11 mouse cellular contexts compared by ENCODE assay signal in the genomic region with DNA sequence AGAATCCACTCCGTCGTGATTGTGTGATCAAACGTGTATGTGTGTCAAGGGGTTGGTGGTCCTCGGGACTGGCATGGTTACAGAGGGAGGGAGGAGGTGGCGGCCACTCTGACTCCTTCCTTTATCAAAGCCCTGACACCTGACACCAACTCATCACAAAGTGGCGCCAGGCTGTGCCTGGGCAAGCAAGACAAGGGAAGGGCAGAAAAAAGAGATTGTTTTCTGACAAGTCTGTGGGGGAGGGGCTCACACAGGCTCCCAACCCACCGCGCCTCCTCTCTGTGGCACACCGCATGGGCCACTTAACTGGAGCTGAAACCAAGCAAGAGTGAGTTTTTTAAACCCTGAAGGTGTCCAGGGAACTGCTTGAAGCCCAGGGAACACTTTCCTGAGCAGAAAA.
DNase-seq lines count a peak whose midpoint lies in the region; ATAC-seq lines count a peak whose summit lies in the region.
"Had no signal": no experiment of that assay in that cellular context is flagged by ENCODE, and none has a peak within 500 bp of the region (broad histone marks: within the 10 kb centered on the region; RNA-seq: fewer than 3 reads in every experiment).

No protein-coding gene starts in this region.

- H3K9ac ChIP-seq in midbrain, embryonic 16.5 days (ENCODE audit: low read depth, low read length), result no peak overlapping the region
- H3K9ac ChIP-seq in liver, embryonic 13.5 days, result peak overlapping the region; percentile 3

- WGBS in heart, embryonic 10.5 days, result 4% methylated on average over 9 of the region's 9 CpGs
- WGBS in midbrain, embryonic 10.5 days, result 18% methylated on average over 9 of the region's 9 CpGs
- 12% methylated on average over 9 of the region's 9 CpGs for WGBS in midbrain, embryonic 16.5 days
- 10% methylated on average over 9 of the region's 9 CpGs for WGBS in liver, embryonic 13.5 days (ENCODE audit: insufficient replicate concordance)

- ATAC-seq in midbrain, embryonic 16.5 days, result no peak
- ATAC-seq in liver, embryonic 13.5 days (ENCODE audit: low read depth), result peak; percentile 85

- no peak overlapping the region for H3K4me3 ChIP-seq in heart, embryonic 10.5 days
- H3K4me3 ChIP-seq in midbrain, embryonic 10.5 days, result no peak overlapping the region
- no peak overlapping the region for H3K4me3 ChIP-seq in midbrain, embryonic 16.5 days (ENCODE audit: low read depth, low read length)
- no peak overlapping the region for H3K4me3 ChIP-seq in liver, embryonic 13.5 days (replicated peaks)

- peak; percentile 84 for DNase-seq in heart, embryonic 10.5 days (ENCODE audit: low spot score)
- no peak for DNase-seq in heart, adult 11 months
- DNase-seq in midbrain, embryonic 10.5 days (ENCODE audit: low spot score), result peak; percentile 41
- peak; percentile 70 for DNase-seq in embryo, embryonic 11 days
- peak; percentile 74 for DNase-seq in liver, embryonic 13.5 days
- DNase-seq in frontal cortex, postnatal 36 days (ENCODE audit: low spot score in 2 of 2), result no peak
- no peak for DNase-seq in cerebellum, postnatal 36 days
- DNase-seq: adrenal gland, adult 2 months; cerebellum, postnatal 10 days; gastrocnemius, postnatal 36 days had no signal

- H3K4me1 ChIP-seq in heart, embryonic 10.5 days, result peaks cover 43% of the 10 kb centered on the region
- peaks cover 38% of the 10 kb centered on the region for H3K4me1 ChIP-seq in midbrain, embryonic 10.5 days
- H3K4me1 ChIP-seq in midbrain, embryonic 16.5 days (ENCODE audit: control insufficient read depth, insufficient read depth, low read length), result peaks cover 6% of the 10 kb centered on the region; the same call in 1 of the 2 replicates
- peaks cover 72% of the 10 kb centered on the region for H3K4me1 ChIP-seq in liver, embryonic 13.5 days (replicated peaks)

- H3K9me3 ChIP-seq in heart, embryonic 10.5 days, result no peaks in the 10 kb centered on the region
- H3K9me3 ChIP-seq in midbrain, embryonic 10.5 days (replicated peaks), result no peaks in the 10 kb centered on the region
- H3K9me3 ChIP-seq in midbrain, embryonic 16.5 days (replicated peaks; ENCODE audit: control insufficient read depth, low read length, poor library complexity, severe bottlenecking), result no peaks in the 10 kb centered on the region
- no peaks in the 10 kb centered on the region for H3K9me3 ChIP-seq in liver, embryonic 13.5 days (replicated peaks)

- H3K36me3 ChIP-seq in heart, embryonic 10.5 days, result no peaks in the 10 kb centered on the region
- H3K36me3 ChIP-seq in midbrain, embryonic 10.5 days, result no peaks in the 10 kb centered on the region
- no peaks in the 10 kb centered on the region for H3K36me3 ChIP-seq in midbrain, embryonic 16.5 days (ENCODE audit: control insufficient read depth, insufficient read depth, low read length)
- no peaks in the 10 kb centered on the region for H3K36me3 ChIP-seq in liver, embryonic 13.5 days

- no peaks in the 10 kb centered on the region for H3K27me3 ChIP-seq in heart, embryonic 10.5 days (ENCODE audit: insufficient read depth, poor library complexity, severe bottlenecking)
- peaks cover 29% of the 10 kb centered on the region for H3K27me3 ChIP-seq in midbrain, embryonic 10.5 days (ENCODE audit: low read depth, poor library complexity, severe bottlenecking)
- H3K27me3 ChIP-seq in midbrain, embryonic 16.5 days (ENCODE audit: control insufficient read depth, insufficient read depth, low read depth, low read length), result no peaks in the 10 kb centered on the region
- no peaks in the 10 kb centered on the region for H3K27me3 ChIP-seq in liver, embryonic 13.5 days

- H3K27ac ChIP-seq in heart, embryonic 10.5 days, result peak overlapping the region; percentile 85
- peak overlapping the region; percentile 78 for H3K27ac ChIP-seq in midbrain, embryonic 10.5 days (replicated peaks)
- H3K27ac ChIP-seq in midbrain, embryonic 16.5 days (ENCODE audit: low read length), result no peak overlapping the region
- peak overlapping the region; percentile 67 for H3K27ac ChIP-seq in liver, embryonic 13.5 days

- no peak overlapping the region for H3K4me2 ChIP-seq in midbrain, embryonic 16.5 days (ENCODE audit: low read length)
- peak overlapping the region; percentile 29 for H3K4me2 ChIP-seq in liver, embryonic 13.5 days

Comparison
In these comparisons a context has a peak if more than half of its experiments do, and no peak if none do; other contexts are left out.
1. DNase-seq: peak in heart, embryonic 10.5 days (single experiment), midbrain, embryonic 10.5 days (single experiment), embryo, embryonic 11 days (single experiment) and liver, embryonic 13.5 days (single experiment); none in heart, adult 11 months (single experiment), frontal cortex, postnatal 36 days (0 of 2) and cerebellum, postnatal 36 days (0 of 2).